Mouse (Mus musculus): Measurements from ENCODE around the gene Bmpr1a. TPM values are rescaled to one million over a fixed set of nuclear protein-coding genes. Genes with fewer than 3 reads are reported as not detected.
A peak's percentile ranks its signal among the peaks of the same experiment; 100 is the strongest.

Bmpr1a gene
- total RNA-seq, 2 experiments from 2014 or later: 2.3 to 3.2 TPM

DNA sequence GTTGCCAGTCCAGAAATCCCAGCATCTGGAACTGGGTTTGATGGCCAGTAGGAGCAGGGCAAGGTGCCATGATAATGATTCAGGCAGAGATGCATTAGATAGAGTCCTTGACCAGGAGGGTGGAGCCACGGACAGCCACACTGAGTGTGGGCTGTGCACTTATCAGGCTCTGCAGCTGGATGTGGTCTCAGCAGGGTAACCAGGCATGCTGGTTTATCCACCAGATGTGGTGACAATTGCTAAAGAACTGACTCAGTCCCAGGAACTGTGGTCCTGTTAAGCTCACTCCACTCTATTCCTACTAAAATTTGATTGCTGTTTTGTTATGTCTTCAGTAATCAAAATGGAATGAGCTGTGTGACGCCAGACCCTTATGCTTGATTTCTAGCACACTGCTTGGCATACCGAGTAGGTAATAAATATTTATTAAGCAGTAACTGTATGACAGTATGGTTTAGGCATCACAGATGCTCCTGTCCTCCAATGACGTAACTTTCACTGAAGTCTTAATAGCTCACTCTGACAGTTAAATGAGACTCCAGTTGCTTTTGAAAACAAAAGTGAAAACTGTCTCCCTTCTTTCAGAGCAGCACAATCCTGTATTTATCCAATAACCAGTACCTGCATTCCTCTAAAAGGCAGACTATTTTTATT lies 5.2 kb upstream of the Bmpr1a start:
- peak; percentile 21; the same call in 1 of the 2 replicates for ATAC-seq (ENCODE audit: poor library complexity, severe bottlenecking)

- no peak for ATAC-seq (ENCODE audit: poor library complexity, severe bottlenecking)
These were observed 2.2 kb upstream of the Bmpr1a start for GRCm38 (mm10) chr14:34505309-34505708.

DNA sequence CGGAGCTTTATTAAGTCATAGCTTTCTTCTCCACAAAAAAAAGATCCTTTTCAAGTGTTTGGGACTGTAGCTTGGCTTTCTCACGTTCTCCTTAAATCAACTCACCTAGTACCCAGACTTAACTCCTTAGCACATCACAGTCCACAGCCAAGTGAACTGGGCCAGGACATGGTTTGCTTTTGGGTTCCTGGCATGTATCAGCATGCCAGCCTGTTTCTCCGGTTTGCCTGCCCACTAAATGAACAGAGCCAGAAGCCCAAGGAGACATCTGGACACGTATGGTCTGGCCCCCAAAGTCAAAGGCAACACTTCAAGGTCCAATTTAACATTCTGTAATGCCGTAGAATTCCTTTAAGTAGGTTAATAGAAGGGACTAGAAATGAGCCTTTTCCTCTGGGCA lies 1.2 kb upstream of the Bmpr1a start:
- ATAC-seq (ENCODE audit: poor library complexity, severe bottlenecking): no peak

DNA sequence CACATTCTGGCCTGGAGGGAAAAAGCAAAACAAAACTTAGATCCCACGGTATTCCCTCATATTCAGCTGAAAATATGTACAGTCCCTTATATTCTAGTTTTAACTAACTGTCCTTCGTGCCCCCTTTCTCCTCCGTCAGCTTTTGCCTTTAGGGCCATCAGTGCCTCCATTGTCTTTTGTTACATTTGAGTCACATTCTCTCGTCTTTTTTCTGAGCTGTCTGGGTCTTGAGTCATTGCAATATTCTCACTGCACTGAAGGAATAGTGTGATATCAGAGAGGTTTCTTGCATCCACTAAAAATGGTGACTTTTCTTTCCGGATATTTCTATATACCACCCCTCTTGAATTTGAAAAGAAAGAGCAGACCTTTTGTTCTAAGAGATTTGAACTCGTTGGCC lies 618 bp upstream of the Bmpr1a start:
- no peak for ATAC-seq (ENCODE audit: poor library complexity, severe bottlenecking)

GRCm38 (mm10) chr14:34502475-34503324 lies 441 bp downstream of the Bmpr1a start:
- ATAC-seq (ENCODE audit: poor library complexity, severe bottlenecking): peak; percentile 79

DNA sequence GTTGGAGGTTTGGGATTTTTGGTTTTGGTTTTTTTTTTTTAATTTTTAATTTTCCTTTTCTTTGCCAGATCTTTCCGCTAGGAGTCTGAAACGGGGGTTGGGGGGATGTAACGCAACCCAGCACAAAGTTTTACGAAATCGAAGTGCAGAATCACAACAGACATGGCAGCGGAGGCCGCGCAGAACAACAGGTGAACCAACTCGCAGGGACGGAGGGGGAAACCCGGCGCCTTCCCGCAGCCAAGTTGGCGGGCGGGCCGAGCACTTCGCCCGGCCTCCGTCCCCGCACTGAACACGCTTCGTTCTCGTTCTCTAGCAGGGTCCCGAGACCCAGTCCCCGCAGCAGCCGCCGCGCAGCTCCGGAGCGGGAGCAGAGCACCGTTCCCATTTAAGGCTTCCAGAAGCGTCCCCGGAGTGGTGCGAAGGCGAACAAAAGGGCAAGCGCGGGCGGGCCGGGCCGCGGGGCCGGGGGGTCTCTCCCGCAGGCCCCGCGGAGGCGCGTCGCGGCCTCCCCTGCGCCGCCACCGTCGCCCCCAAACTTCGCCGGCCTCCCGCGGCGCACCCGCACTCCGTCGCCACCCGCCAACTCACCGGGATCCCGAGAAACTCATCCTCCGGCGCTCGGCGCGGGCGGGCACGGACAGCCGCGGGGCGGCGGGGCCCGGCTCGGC lies 1.2 kb downstream of the Bmpr1a start:
- ATAC-seq (ENCODE audit: poor library complexity, severe bottlenecking): peak; percentile 26

DNA sequence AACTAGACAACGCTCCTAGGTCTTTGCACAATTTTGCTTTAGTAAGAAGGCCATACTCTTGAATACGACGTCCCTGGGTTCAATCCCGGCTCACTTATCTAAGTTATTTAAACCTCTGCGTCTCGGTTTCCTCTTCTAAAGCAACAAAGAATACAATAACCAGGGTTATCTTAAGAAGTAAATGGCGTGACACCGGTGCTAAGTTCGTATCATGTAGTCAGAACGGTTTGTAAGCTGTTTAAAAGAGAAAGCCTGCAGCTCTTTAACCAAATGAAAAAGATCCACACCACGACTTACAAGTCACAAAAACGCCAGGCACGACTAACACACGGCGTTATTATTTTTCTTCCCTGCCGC lies 1.7 kb downstream of the Bmpr1a start:
- no peak for ATAC-seq (ENCODE audit: poor library complexity, severe bottlenecking)

GRCm38 (mm10) chr14:34500309-34500708 lies 2.8 kb downstream of the Bmpr1a start:
- ATAC-seq (ENCODE audit: poor library complexity, severe bottlenecking): no peak

DNA sequence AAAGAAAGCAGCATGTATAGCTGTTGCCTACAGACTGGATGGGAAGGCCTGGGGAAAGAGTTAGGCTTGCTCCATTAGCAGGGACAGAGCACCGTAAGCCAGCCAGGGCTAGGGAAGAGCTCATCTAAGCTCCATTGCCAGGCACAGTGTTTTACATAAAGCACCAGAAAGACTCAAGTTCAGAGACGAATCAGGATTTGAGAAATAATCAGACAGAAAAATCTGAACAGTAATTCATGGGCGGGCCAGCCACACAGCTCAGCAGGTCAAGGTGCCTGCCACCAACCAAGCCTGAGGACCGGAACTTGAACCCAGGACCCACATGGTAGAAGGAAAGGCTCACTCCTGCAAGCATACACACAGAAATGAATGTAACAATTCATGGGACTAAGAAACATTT lies 3.5 kb downstream of the Bmpr1a start:
- ATAC-seq (ENCODE audit: poor library complexity, severe bottlenecking): no peak

DNA sequence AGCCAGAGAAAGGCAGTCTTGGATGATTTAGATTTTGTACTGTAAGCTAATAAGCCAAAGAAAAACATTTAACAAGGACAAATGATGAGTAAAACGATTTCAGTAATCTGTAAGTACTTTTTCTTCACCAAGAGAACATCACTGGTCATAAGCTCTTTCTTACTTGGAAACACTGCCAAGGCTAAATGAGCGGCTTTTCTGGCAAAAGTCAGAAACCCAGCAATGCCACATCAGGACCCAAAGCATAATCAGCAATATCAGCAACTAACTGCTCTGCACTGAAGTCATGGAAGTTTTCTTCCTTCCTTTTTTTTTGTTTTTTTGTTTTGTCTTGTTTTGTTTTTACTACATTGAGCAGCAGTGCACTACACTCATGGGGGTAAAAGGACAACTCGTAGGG lies 5.8 kb downstream of the Bmpr1a start:
- no peak for ATAC-seq (ENCODE audit: poor library complexity, severe bottlenecking)

GRCm38 (mm10) chr14:34493682-34494081 lies 9.5 kb downstream of the Bmpr1a start:
- ATAC-seq (ENCODE audit: poor library complexity, severe bottlenecking): peak; percentile 85

DNA sequence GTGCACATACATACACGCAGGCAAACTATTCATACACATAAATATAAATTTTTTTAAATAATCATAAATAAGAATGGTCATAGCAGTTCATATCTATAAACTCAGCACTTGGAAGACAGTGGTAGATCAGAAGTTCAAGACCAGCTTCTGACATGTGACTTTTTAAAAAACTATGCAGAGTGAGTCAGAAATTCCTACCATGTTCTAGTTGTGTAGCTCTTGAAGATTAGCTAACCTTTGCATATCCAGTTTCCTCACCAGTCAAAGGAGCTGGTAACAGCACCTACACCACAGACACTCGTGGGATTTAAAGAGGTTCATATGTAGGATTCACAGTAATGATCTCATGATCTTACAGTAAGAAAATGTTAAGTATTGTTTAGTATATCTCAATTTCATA lies 10.5 kb downstream of the Bmpr1a start:
- ATAC-seq (ENCODE audit: poor library complexity, severe bottlenecking): no peak

DNA sequence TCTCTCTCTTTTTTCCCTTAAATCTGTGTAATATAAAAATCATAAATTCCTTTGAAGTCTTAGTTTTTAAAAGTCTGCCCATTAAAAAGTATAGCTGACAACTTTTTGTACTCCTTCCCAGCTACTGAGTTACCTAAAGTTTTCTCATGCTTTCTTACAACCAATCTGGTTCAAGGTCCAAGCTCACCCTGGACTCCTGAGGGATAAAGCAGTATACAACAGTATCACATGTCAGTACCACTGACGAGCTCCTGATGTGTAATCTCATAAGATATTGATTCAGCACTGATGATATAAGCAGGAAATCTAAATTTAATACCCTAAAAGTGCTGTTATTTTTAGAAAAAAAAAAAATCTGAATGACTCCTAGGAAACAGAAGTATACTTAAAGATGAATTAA lies 12.2 kb downstream of the Bmpr1a start:
- no peak for ATAC-seq (ENCODE audit: poor library complexity, severe bottlenecking)

DNA sequence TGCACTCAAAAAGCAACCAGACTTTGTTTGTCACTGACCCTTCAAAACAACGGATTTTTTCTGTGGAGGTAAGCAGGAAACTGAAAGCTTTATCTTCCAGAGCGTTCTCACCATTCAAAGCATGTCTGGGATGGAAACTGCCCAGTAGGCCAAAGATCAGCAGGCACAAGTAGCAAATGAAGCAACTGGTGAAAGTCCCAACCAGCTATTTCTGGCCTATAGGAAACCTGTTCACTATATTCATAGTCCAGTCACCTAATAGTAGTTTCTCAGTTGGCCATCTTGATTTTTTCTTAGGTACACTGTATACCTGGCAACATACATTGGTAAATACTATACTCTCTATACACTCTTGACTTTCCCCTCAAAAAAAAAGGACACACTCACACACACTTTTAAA lies 13.2 kb downstream of the Bmpr1a start:
- no peak for ATAC-seq (ENCODE audit: poor library complexity, severe bottlenecking)

GRCm38 (mm10) chr14:34486169-34486568 lies 17.0 kb downstream of the Bmpr1a start:
- no peak for ATAC-seq (ENCODE audit: poor library complexity, severe bottlenecking)

DNA sequence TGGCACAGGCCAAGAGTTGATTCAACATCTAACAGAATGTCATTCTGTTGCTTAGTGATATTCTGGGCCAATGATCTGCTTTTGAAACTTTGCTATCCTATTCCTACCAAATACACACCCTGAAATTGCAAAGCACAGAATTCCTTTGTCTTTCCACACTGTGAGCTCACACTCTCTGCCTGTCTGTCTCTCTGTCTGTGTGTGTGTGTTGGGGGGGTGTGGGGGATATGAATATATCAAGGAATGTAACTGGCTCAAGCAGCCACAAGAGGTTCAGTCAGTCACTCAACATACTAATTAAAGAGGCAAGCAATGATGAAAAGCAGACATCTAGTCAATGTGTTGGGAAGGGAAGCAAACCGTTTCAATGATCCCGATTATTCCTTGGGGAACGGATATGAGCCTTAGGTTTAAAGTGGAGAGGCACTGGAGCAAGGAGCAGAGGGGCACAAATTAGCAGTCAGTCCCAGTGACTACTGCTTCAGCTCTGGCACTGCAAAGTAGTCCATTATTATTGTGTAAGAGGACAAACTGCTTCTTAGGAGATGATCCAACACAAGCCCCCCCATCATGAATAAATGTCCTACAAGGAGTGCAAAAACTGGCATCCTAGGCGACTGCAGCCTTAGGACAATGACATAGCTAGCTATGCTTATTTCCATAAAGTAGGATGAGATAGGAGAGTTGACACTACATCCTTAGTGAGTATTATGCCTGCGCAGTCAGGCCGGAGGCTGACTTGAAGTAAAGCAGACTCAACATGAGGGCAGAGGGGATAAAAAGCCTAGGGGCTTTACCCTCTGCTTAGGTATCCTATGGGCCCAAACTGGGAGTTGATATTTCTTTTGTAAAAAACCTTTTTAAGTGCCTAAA lies 19.4 kb downstream of the Bmpr1a start:
- no peak for ATAC-seq (ENCODE audit: poor library complexity, severe bottlenecking)

- ATAC-seq (ENCODE audit: poor library complexity, severe bottlenecking): no peak
These were observed 31.6 kb downstream of the Bmpr1a start for GRCm38 (mm10) chr14:34471591-34471990.

DNA sequence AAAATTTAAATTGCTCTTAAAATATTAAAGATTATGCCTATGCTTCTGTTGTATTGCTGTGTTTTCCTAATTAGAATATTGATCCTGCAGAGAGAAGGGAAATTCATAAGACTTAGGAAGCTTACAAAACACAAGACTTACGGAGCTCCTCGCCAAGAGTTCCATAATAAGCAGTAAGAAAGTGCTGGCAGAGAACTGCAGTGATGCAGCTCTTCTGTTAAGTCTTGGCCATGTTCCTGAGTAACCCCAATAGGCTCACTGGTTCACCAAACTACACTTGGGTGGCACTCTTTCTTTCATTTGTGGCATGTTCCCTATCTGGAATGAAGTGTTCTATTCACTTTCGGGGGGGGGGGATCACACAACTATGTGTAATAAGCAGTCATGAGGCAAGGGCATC lies 36.9 kb downstream of the Bmpr1a start:
- ATAC-seq (ENCODE audit: poor library complexity, severe bottlenecking): no peak

GRCm38 (mm10) chr14:34459386-34459785 lies 43.8 kb downstream of the Bmpr1a start:
- no peak for ATAC-seq (ENCODE audit: poor library complexity, severe bottlenecking)

GRCm38 (mm10) chr14:34458880-34459279 lies 44.3 kb downstream of the Bmpr1a start:
- no peak for ATAC-seq (ENCODE audit: poor library complexity, severe bottlenecking)

GRCm38 (mm10) chr14:34454282-34454681 lies 48.9 kb downstream of the Bmpr1a start:
- ATAC-seq (ENCODE audit: poor library complexity, severe bottlenecking): no peak
